Mouse (Mus musculus) ovary, postnatal 14 days (tissue): ENCODE measurements at regions not wholly inside any gene's neighbourhood (a gene's known extent, or its start where the extent isn't known, plus 50 kb on each side); places are given as distances from the start of the nearest gene placed in this dataset.
"Not testable (repeated sequence)": the region's sequence is repeated elsewhere in the genome, so short reads cannot be mapped to it uniquely, and the experiment has no call there.

Experiments
- DNase-seq: peaks from one replicate; pipeline ENCODE4 v3.0.0; 2022; ENCODE audit warnings: low spot score

DNA sequence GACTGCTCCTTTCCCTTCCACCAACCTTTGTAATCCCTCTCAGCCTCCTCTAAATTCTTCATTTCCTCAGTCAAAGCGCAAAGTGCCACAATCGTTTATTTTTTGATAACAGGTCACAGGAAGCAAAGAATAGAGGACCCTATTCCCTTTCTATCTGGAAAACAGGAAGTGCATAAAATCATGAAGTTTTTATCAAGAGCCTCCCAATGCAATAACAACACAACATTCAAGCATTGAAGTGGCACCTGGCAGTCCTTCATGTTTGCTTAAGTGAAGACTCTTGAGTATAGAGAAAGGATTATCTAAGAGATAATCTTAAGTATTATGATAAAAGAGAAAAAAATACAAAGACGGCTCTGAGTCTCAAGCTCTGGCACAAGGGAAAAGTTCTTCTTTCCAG, 111.9 kb downstream of the Ibtk start:
- DNase-seq = no peak

GRCm38 (mm10) chr9:85636131-85636447, 113.0 kb downstream of the Ibtk start:
- DNase-seq = no peak

GRCm38 (mm10) chr9:85635438-85636130, 113.5 kb downstream of the Ibtk start:
- DNase-seq = no peak

- not testable (repeated sequence) for DNase-seq
Observed at GRCm38 (mm10) chr9:85634786-85635185, 114.3 kb downstream of the Ibtk start.

- no peak for DNase-seq
Observed at GRCm38 (mm10) chr9:85617972-85618371, 131.2 kb downstream of the Ibtk start.

DNA sequence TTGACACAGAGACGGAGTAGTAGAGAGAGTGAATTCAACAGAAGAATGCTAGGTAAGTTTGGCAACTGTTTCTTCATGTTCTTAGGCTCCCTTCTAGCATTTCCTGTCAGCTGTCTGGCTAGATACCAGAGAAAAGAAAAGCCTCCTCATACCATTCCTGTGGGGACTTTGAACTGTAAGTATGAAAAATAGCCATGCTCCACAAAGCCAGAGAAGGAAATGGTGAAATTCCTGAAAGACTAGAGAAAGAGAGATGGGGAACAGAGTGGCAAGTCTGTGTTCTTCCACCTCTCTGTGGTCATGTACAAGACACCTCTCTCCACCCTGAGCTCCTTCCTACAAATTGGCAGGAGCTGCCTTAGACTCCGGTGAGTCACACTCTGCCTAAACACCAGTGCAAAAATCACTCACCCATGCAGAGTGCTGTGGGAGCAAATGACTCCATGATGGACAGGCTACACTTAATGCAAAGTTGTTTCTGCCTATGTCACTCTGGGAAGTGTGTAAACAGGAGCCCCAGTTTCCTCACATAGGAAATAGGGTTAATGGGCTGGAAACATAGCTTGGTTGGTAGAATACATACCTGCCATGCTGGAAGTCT, 131.9 kb downstream of the Ibtk start:
- no peak for DNase-seq

DNA sequence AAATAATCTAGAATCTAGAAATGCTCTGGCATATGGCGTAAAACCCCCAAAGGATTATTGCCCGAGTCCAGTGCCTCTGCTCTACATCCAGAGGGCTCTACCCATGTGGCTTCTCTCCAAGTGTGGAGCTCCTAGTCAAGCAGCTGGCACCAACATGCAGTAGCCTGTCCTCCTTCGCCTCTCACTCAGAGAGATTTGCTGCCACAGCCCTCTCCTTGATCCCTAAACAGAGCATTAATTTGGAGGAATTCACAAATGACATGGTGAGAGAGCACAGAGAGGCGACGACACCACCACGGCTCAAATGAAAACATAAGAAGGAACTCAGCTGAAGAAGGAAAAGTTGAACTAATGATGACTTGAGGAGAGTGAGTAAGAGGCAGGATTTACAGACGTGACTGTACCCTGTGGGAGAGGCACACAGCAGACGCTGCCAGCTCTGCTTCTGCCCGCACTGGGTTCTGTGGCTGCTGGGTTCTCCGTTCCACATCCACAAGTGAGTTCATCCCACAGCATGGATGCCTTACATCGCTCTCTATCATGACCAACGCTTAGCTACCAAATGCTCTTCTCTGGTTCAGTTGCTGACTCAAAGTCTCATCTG, 132.8 kb downstream of the Ibtk start:
- no peak for DNase-seq

DNA sequence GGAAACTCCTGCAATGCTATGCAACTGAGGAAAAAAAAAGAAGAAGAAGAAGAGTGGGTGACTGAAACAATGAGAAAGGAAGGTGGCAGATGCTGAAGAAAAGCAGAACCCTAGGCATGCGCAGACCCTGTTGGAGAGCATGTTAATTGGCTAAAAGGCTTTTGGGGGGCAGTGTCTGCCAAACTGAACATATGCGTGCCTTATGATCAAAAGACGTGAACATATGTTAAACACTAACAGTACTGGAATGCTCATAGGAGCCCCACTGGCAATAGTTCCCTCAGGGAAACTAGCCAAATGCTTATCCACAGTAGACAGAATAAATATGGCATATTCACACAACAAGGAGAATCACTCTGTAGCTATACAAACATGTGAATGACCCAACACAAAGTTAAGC, 140.0 kb downstream of the Ibtk start:
- DNase-seq = no peak

GRCm38 (mm10) chr9:85596959-85597358, 152.2 kb downstream of the Ibtk start:
- DNase-seq = no peak

DNA sequence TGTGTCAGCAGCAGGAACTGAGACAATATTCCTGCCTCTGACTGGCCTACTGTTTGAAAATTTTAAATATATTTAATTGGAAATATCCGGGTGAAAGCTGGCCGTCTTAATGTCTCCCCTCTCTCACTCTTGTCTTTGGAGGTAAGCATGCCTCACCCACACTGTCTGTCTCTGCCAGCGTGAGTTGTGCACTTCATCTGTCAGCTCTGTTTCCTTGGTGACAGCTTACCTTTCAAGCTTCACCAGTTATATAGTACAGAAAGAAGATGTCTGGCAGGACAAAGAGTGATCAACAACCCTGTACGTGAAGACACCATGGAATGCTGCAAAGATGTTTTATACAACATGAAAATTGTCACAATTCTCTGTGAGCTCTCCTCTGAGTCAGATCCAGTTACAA, 155.3 kb downstream of the Ibtk start:
- no peak for DNase-seq

- no peak for DNase-seq
Observed at GRCm38 (mm10) chr9:85592639-85593038, 156.5 kb downstream of the Ibtk start.

DNA sequence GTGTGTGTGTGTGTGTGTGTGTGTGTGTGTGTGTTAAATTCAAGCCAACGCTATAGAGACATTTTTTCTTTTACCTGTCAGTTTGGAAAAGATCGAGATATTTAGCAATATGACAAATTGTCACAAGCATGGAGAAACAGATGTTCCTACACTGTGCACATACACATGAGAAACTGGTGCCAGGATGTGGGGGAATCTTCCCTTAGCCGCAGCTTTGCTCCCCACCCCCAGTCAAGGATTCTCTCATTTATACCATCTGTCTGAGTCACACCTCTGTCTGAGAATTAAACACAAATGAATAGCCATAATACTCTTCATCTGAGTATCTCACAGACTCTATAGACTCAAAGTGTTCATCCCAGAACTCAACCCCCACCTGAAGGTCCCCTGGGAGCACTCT, 159.9 kb downstream of the Ibtk start:
- no peak for DNase-seq

DNA sequence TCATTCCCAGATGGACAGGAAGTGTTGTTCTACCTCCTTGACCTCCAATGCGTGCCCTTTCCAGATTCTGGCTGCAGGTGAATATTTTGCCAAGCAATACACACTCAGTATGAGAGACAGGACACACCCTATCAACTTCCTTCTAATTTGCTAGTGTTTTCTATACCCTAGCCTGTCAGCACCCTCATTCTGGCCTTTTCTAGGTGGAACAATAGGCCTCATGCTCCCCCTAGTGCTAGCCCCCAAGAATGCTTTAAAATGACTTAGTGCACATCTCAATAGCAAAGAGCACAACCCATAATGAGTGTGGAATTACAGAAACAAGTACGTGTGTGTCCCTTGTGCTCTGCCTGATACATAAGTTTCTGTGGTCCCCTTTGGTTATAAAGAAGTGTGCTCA, 161.1 kb downstream of the Ibtk start:
- peak; percentile 43 for DNase-seq

- DNase-seq = no peak
Observed at GRCm38 (mm10) chr9:85581028-85581595, 168.0 kb downstream of the Ibtk start.

DNA sequence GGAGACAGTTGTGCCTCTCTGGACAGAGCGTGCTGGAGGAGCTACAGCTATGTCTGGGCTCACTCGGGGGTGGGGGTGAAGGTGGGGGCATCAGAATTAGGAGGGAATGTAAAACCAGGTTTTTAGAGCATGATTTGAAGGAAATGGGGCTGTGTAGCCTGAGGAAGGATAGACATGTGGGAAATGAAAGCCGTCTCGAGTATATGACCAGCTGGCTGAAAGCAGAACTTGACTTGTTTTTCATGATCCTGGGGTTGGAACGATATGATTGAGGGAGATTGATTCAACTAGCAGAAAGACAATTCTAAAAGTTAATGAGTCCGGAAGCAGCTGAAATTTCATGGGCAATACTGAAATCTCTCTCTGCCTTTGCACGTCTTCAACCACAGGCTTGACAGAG, 171.3 kb downstream of the Ibtk start:
- no peak for DNase-seq

GRCm38 (mm10) chr9:85577338-85577737, 171.8 kb downstream of the Ibtk start:
- DNase-seq = no peak

- DNase-seq = no peak
Observed at GRCm38 (mm10) chr9:85568877-85569276, 180.3 kb downstream of the Ibtk start.

GRCm38 (mm10) chr9:85551871-85552270, 197.3 kb downstream of the Ibtk start:
- no peak for DNase-seq

DNA sequence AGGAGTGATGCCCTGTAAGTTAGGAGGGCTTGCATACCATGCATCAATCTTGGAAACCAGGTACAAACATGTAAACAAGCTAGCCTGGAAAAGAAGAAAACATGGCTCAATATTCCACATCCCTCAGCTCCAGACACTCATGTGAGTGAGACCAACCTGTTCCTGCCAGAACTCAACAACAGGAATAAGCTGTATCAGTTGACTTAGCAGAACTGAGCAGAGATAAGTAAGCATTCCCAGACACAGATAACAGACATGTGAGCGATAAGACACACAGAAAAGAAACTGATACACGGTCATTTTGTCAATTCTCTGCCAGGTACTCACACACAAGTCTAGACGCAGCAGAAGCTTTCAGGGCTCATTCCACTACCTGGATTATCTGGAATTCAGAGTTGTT, 198.7 kb downstream of the Ibtk start:
- DNase-seq = no peak

DNA sequence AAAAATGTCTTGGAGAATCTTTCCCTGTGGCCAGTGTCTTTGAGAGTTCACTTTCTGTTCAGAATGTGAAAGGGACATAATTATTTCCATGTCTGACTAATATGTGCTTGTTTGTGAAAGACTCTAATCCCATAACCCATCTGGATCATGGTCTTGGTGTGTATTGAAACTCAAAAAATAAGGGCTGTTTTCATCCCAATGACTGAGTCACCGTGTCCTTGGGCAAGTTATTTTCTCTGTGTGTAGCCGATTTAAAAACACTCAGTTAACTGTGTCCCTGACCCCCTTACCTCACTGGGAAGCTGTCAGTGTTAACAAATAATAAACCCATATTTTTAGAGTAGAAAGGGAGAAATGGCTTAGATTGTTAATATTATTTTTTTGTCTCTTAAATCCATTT, 202.9 kb downstream of the Ibtk start:
- DNase-seq = no peak

DNA sequence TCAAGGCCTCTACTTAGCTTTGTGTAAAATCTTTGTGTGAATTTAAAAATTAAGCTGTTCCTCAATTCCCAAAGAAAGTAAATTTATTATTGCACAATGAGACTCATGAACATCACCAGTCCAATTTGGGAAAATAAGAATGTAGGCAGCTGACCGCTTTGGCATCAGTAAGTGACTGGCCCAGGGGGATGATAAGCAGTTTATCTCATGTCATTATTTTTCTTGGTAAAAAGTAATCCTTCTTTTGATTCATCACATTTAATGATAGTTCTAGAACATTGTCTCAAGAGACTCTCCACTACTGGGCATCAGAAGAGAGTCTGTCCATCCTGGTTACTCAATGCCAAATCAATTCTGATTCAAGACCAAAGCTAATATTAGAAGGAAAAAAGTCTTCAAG, 203.6 kb downstream of the Ibtk start:
- no peak for DNase-seq

GRCm38 (mm10) chr9:85538557-85538956, 210.6 kb downstream of the Ibtk start:
- no peak for DNase-seq

DNA sequence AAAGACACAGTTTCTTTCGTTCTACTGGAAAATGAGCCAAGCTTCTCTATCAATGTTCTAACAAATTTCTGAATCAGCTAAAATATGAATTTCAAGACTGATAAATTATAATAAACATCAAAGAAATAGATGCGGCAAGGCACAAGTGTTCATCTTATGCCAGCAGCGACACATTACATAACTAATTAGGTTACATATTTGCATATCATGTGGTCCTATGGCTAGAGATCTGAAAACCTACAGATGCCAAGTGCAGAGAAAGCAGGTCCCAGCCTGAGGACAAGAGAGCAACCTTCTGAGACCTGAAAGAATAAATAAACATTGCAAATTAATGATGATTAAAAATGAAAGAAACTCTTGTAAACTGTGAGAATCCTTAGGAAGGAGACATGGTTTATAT, 201.3 kb upstream of the Tent5a start:
- no peak for DNase-seq

GRCm38 (mm10) chr9:85524733-85525132, 197.6 kb upstream of the Tent5a start:
- DNase-seq = no peak
